Mouse (Mus musculus): ENCODE data around the gene Hmgb1.
A peak's percentile ranks its signal among the peaks of the same experiment; 100 is the strongest.

DNA sequence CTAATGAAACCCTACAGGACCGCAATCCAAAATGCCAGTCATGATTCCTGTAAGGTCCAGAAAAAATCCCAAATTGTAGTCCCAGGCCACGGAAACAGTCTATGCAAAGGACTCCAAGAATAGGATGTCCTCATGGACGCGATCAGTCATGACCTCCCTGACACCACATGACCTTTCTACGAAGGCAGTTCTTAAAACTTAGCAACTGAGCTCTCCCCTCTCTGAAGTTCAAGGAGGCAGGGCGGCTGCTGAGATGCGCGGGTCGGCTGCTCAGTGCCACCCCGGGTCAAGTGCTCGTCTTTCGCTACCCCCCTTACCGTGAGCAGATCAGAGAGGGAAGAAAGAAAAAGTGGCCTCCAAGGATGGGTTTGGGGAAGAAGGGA, 577 bp downstream of the Hmgb1 start:
- TF ChIP-seq USF1 (IDR thresholded peaks at IDR 0.05; ENCODE audit: low read depth) = peak; percentile 43
- no peak for TF ChIP-seq MAX (IDR thresholded peaks at IDR 0.05; ENCODE audit: low read depth)
- no peak for TF ChIP-seq SRF (IDR thresholded peaks at IDR 0.05; ENCODE audit: control insufficient read depth, insufficient read length, low read depth)
- TF ChIP-seq CEBPB (IDR thresholded peaks at IDR 0.05; ENCODE audit: insufficient read depth, poor library complexity, severe bottlenecking) = no peak
- no peak for TF ChIP-seq POLR2A (IDR thresholded peaks at IDR 0.05; ENCODE audit: insufficient read length, low read depth)
- TF ChIP-seq TCF12 (IDR thresholded peaks at IDR 0.05; ENCODE audit: insufficient read depth, poor library complexity, severe bottlenecking) = no peak
- no peak for TF ChIP-seq POLR2AphosphoS2 (IDR thresholded peaks at IDR 0.05; ENCODE audit: insufficient read length, low read depth)
- TF ChIP-seq E2F4 (IDR thresholded peaks at IDR 0.05; ENCODE audit: insufficient read depth) = no peak
- no peak for TF ChIP-seq MYOG (IDR thresholded peaks at IDR 0.05; ENCODE audit: control insufficient read depth in 1 of 3, insufficient read depth in 1 of 3, insufficient read length in 2 of 3, low read depth in 2 of 3)
- TF ChIP-seq MYOD1 (IDR thresholded peaks at IDR 0.05; ENCODE audit: control insufficient read depth in 1 of 3, insufficient read length in 2 of 3, low read depth in 2 of 3) = no peak
